Mouse (Mus musculus) lung, embryonic 14.5 days (tissue): ENCODE results near the gene Fktn. TPM values are rescaled to one million over a fixed set of nuclear protein-coding genes. Genes with fewer than 3 reads are reported as not detected.

ENCODE experiments used
- ATAC-seq: fragments of 200-750 bp; cut with Nextera tagmentation; 2 replicates; pipeline ENCODE4 v1.8.0; 2017; ENCODE audit warnings: mild to moderate bottlenecking, moderate TSS enrichment, moderate library complexity; ENCODE audit not compliant: insufficient read depth
- DNase-seq: peaks from one replicate; pipeline ENCODE4 v3.0.0-alpha.2; 2015
- H3K27ac ChIP-seq: fragments of 300-500 bp; sonication (generic); 2 replicates; pipeline ENCODE4 v1.5.1; 2014; ENCODE audit warnings: low read depth, mild to moderate bottlenecking, moderate library complexity
- H3K27me3 ChIP-seq: fragments of 300-500 bp; sonication (generic); 2 replicates; pipeline ENCODE4 v1.6.1; 2014; ENCODE audit warnings: low read length, control low read depth; ENCODE audit not compliant: insufficient read depth
- H3K36me3 ChIP-seq: fragments of 300-500 bp; sonication (generic); 2 replicates; pipeline ENCODE4 v1.6.1; 2014; ENCODE audit warnings: control low read depth; ENCODE audit not compliant: insufficient read depth
- H3K4me1 ChIP-seq: fragments of 300-500 bp; sonication (generic); 2 replicates; pipeline ENCODE4 v1.6.1; 2014; ENCODE audit warnings: antibody characterized with exemption, control low read depth; ENCODE audit not compliant: insufficient read depth
- H3K4me2 ChIP-seq: fragments of 300-500 bp; sonication (generic); 2 replicates; pipeline ENCODE4 v1.6.1; 2014; ENCODE audit warnings: mild to moderate bottlenecking
- H3K4me3 ChIP-seq: fragments of 300-500 bp; sonication (generic); 2 replicates; pipeline ENCODE4 v1.5.1; 2014; ENCODE audit warnings: low read depth, low read length
- H3K9ac ChIP-seq: fragments of 300-500 bp; sonication (generic); 2 replicates; pipeline ENCODE4 v1.6.1; 2014
- H3K9me3 ChIP-seq: fragments of 300-500 bp; sonication (generic); 2 replicates; pipeline ENCODE4 v1.6.1; 2016; ENCODE audit warnings: low read depth, low read length, control low read depth
- CTCF ChIP-seq: IDR thresholded peaks from 2 replicates; pipeline ENCODE4 v1.5.1; 2016; ENCODE audit warnings: antibody characterized with exemption, low read depth
- WGBS: fragments of 180-500 bp; shearing (Covaris S2); extraction: QIAGEN DNeasy Blood & Tissue Kit; methylation state at CpG from one replicate; pipeline ENCODE4 v1.1.7; 2014; 5-methylcytosine and 5-hydroxymethylcytosine counted together
- polyA plus RNA-seq: library from polyadenylated mRNA; unstranded; fragments of >200 nt; fragmentation: Nextera tagmentation; extraction: Ambion mirVana; gene quantifications from 2 replicates; pipeline ENCODE4 v1.2.1, GENCODE M21; 2014

Gene Fktn
- polyA plus RNA-seq, 1 experiment from 2014 or later = 17.9 TPM

DNA sequence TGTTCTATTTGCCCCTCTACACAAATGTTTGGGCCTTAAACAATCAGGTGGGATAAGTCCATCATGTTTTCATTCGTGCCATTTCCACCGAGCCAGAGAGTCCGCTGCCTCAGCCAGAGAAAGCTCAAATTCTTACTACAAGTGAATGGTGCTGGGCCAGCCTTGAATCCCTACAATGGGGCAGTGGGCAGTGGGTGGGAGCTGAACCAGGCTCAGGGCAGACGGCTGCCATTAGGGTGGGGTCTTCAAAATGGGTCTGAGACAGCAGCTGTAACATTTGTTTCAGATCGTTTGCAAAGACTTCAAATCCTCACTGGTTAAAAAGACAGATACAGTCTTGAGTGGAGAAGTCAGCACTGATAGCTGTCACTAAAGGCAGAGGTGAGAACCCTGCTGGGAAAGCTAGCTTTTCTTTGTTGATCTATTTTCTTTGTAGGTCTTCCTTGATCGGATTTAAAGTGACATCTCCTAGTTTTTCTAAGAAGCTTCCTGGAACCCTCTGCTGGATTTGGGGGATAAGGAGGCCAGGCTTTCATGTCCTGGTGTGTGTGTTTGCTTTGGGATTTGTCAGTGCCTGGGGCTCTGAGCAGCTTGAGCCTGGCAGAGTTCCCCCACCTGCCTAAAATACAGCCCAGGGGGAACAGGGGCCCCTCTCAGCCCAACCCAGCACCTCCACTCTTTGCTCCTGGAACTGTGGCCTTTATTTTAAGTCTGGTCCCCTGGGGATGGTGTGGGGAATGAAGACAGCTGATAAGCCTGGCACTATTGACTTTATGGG, 57.3 kb downstream of the Fktn start:
- H3K4me2 ChIP-seq = no peak overlapping the region
- no peak overlapping the region for H3K27ac ChIP-seq
- H3K36me3 ChIP-seq = no peaks in the 10 kb centered on the region
- WGBS = 26% methylated on average over 6 of the region's 6 CpGs
- no peak for TF ChIP-seq CTCF
- H3K27me3 ChIP-seq = peaks cover 3% of the 10 kb centered on the region; the same call in 1 of the 2 replicates
- no peak overlapping the region for H3K4me3 ChIP-seq
- DNase-seq = no peak
- H3K4me1 ChIP-seq = no peaks in the 10 kb centered on the region
- H3K9me3 ChIP-seq = no peaks in the 10 kb centered on the region
- ATAC-seq = no peak
- H3K9ac ChIP-seq = no peak overlapping the region

DNA sequence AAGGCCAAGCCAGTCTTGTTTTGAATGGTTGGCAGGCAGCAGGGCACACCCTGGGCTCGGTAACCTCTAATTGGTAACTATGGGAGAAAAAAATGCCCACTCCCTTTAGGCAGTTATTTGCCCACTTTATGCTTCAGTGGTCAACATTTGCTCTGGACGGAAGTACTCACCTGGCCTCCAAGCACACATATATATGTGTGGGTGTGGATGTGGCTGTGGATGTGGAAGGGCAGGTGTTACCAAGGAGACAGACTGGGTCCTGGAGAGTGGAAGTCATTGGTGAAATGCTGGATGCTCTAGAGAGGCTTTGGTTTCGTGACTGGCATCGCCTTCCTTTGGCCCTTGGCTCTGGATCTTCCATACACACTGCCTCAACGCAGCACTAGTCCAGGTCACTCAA, 58.2 kb downstream of the Fktn start:
- WGBS = 76% methylated on average over 5 of the region's 5 CpGs
- Histone ChIP-seq H3K4me2 (no peak overlapping the region), H3K9ac (no peak overlapping the region), H3K9me3 (no peaks in the 10 kb centered on the region), H3K27ac (no peak overlapping the region), H3K4me1 (no peaks in the 10 kb centered on the region), H3K36me3 (no peaks in the 10 kb centered on the region), H3K4me3 (no peak overlapping the region), H3K27me3 (peaks cover 11% of the 10 kb centered on the region)
- no peak for TF ChIP-seq CTCF
- DNase-seq = no peak
- no peak for ATAC-seq

DNA sequence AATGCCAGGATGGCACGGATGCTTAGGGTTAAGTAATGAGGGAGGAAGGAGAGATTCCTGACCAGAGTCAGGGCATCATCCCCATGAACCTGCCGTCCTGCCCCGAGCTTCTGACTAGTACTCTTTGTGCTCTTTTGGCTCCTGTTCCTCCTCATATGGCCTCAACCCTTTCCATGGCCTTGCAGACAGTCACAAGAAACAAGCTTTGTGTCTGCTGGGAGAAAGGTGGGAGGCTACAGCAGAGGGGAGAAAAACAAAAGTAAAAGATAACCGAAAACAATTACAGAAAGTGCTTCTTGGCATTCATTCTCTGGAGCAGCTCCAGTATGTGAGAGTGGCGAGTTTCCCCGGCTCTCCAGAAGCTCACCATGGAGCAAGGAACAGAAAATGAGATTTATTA, 60.1 kb downstream of the Fktn start:
- no peak overlapping the region for H3K4me3 ChIP-seq
- no peaks in the 10 kb centered on the region for H3K36me3 ChIP-seq
- no peak overlapping the region for H3K27ac ChIP-seq
- 49% methylated on average over 6 of the region's 6 CpGs for WGBS
- no peak overlapping the region for H3K9ac ChIP-seq
- DNase-seq = no peak
- H3K4me2 ChIP-seq = no peak overlapping the region
- no peaks in the 10 kb centered on the region for H3K9me3 ChIP-seq
- no peak for ATAC-seq
- H3K4me1 ChIP-seq = no peaks in the 10 kb centered on the region
- peaks cover 11% of the 10 kb centered on the region for H3K27me3 ChIP-seq
- no peak for TF ChIP-seq CTCF

DNA sequence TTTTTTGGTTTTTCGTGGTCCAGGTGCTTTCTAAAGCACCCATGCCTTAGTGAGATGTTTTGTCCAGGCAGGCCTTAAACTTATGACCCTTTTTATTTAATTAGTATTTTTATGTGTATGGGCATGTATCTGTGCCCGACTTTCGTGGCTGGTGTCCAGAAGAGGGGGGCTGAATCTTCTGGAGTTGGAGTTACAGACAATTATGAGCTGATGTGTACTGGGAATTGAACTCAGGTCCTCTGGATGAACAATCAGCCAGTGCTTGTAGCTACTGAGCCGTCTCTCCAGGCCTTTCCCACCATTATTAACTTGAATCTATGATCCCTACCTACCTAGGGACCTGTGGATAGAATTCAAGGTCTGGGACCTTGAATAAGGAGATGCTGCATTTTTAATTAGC, 67.6 kb downstream of the Fktn start:
- Histone ChIP-seq H3K9me3 (no peaks in the 10 kb centered on the region), H3K4me1 (no peaks in the 10 kb centered on the region; the same call in 1 of the 2 replicates), H3K27ac (no peak overlapping the region), H3K4me3 (no peak overlapping the region), H3K9ac (no peak overlapping the region), H3K27me3 (peaks cover 15% of the 10 kb centered on the region), H3K36me3 (no peaks in the 10 kb centered on the region), H3K4me2 (no peak overlapping the region)
- no peak for DNase-seq
- no peak for ATAC-seq
- TF ChIP-seq CTCF = no peak
- 69% methylated on average over 4 of the region's 4 CpGs for WGBS

DNA sequence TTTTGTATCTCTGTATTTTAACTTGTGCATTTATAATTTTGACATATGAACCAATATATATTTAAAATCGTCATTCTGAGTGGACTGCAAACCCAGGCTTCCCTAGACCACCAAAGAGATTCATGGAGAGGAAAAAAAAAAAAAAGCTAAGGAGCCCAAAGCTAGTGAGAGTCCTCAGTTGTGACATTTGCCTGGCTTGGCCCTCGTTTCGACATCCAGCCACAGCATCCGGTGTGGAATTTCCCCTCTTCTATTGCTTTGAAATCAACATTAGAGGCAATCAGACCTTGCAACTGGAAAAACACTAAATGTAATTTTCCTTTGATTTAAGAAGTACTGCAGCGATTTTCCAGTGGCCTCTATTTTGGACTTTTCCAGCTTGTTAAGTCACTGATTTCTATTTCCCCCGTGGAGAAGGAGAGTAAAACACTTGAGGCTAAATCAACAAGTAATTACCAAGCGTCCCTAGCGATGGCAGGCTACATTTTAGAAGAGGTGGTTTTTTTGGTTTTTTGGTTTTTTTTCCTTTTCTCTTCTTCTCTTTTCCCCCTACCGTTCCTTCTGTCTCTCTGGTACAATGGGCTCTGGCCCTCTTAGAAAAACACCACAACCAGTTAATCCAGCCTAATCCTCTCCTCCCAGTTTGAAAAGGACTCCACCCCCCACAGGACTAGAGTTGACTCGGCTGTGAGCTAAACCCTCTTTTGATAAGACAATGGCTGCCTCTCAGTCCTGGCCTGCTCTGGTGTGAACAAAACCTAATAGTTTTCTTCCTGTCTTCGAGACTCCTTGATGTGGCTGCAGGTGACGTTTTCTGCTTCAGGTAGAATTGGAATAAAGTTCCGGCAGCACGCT, 68.6 kb downstream of the Fktn start:
- peaks cover 9% of the 10 kb centered on the region for H3K27me3 ChIP-seq
- 29% methylated on average over 14 of the region's 14 CpGs for WGBS
- no peaks in the 10 kb centered on the region for H3K9me3 ChIP-seq
- no peaks in the 10 kb centered on the region for H3K36me3 ChIP-seq
- DNase-seq (no peak), ATAC-seq (no peak)
- no peak overlapping the region for H3K4me3 ChIP-seq
- no peak overlapping the region for H3K4me2 ChIP-seq
- no peak overlapping the region for H3K27ac ChIP-seq
- no peaks in the 10 kb centered on the region; the same call in 1 of the 2 replicates for H3K4me1 ChIP-seq
- H3K9ac ChIP-seq = no peak overlapping the region
- no peak for TF ChIP-seq CTCF

DNA sequence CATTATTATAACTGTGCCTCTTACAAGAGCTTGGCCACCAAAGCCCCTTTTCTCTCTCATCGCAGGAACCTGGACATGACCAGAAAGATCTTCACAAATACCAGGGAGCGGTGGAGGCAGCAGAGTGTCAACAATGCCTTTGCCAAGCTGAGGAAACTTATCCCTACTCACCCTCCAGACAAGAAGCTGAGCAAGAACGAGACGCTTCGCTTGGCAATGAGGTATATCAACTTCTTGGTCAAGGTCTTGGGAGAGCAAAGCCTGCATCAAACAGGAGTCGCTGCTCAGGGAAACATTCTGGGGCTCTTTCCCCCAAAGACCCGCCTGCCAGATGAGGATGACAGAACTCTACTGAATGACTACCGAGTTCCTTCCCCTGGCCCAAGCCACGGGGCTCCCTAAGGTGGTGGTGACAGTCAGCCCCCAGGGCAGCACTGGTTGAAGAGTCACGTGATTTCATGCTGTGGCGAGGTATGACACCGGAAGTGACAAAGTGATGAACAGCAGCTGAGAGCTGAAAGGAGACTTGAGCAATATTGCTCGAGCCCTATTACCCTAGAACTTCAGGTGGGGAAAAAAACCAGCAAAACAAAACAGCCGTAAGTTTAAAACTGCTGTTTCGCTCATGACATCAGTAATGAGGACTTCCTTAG, 72.1 kb downstream of the Fktn start:
- no peaks in the 10 kb centered on the region for H3K27me3 ChIP-seq
- TF ChIP-seq CTCF = no peak
- no peak overlapping the region for H3K4me2 ChIP-seq
- 74% methylated on average over 15 of the region's 15 CpGs for WGBS
- H3K4me3 ChIP-seq = no peak overlapping the region
- DNase-seq = no peak
- no peak overlapping the region for H3K9ac ChIP-seq
- no peak for ATAC-seq
- no peaks in the 10 kb centered on the region for H3K9me3 ChIP-seq
- no peak overlapping the region for H3K27ac ChIP-seq
- no peaks in the 10 kb centered on the region for H3K36me3 ChIP-seq
- H3K4me1 ChIP-seq = no peaks in the 10 kb centered on the region

DNA sequence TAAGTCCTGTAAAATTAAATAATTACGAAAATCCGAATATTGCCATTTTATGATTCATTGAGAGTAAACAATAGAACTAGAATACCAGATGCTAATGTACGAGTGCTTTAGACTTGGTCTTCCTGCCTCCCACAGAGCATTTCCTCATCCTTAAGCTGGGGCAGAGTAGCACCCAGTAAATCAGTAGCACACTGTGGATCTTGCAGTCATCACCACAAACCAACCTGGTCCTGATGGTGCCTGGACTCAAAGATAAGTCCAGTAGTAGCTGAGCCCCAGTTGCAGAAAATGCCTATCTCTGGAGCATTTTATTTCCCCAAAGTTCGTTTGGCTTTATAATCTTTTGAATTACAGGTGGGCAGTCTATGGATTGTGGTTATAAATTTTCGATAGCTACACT, 73.1 kb downstream of the Fktn start:
- Histone ChIP-seq H3K4me3 (no peak overlapping the region), H3K27me3 (no peaks in the 10 kb centered on the region), H3K9ac (no peak overlapping the region), H3K27ac (no peak overlapping the region), H3K4me2 (no peak overlapping the region), H3K4me1 (no peaks in the 10 kb centered on the region), H3K36me3 (no peaks in the 10 kb centered on the region), H3K9me3 (no peaks in the 10 kb centered on the region)
- ATAC-seq = no peak
- TF ChIP-seq CTCF = no peak
- 70% methylated on average over 5 of the region's 5 CpGs for WGBS
- no peak for DNase-seq
